Mouse (Mus musculus) lung, embryonic 15.5 days (tissue): ENCODE results near the gene Nat8. TPM values are rescaled to one million over a fixed set of nuclear protein-coding genes. Genes with fewer than 3 reads are reported as not detected.
"Not testable (repeated sequence)": the region's sequence is repeated elsewhere in the genome, so short reads cannot be mapped to it uniquely, and the experiment has no call there.

Experiments
- ATAC-seq: fragments of 200-750 bp; cut with Nextera tagmentation; 2 replicates; pipeline ENCODE4 v1.8.0; 2017; ENCODE audit warnings: moderate number of reproducible peaks, borderline replicate concordance; ENCODE audit not compliant: low FRiP score, low TSS enrichment; ENCODE audit errors: extremely low read depth
- H3K27ac ChIP-seq: fragments of 300-500 bp; sonication (generic); 2 replicates; pipeline ENCODE4 v1.5.1; 2015; ENCODE audit warnings: moderate library complexity, mild to moderate bottlenecking, inconsistent platforms
- H3K27me3 ChIP-seq: fragments of 300-500 bp; sonication (generic); 2 replicates; pipeline ENCODE4 v1.6.1; 2015; ENCODE audit warnings: inconsistent platforms
- H3K36me3 ChIP-seq: fragments of 300-500 bp; sonication (generic); 2 replicates; pipeline ENCODE4 v1.6.1; 2015; ENCODE audit warnings: inconsistent platforms
- H3K4me1 ChIP-seq: fragments of 300-500 bp; sonication (generic); 2 replicates; pipeline ENCODE4 v1.6.1; 2015; ENCODE audit warnings: inconsistent platforms
- H3K4me2 ChIP-seq: fragments of 300-500 bp; sonication (generic); 2 replicates; pipeline ENCODE4 v1.6.1; 2015; ENCODE audit warnings: inconsistent platforms, mild to moderate bottlenecking, moderate library complexity
- H3K4me3 ChIP-seq: fragments of 300-500 bp; sonication (generic); 2 replicates; pipeline ENCODE4 v1.5.1; 2015; ENCODE audit warnings: mild to moderate bottlenecking, inconsistent platforms
- H3K9ac ChIP-seq: fragments of 300-500 bp; sonication (generic); 2 replicates; pipeline ENCODE4 v1.6.1; 2015; ENCODE audit warnings: inconsistent platforms
- H3K9me3 ChIP-seq: fragments of 300-500 bp; sonication (generic); 2 replicates; pipeline ENCODE4 v1.6.1; 2016; ENCODE audit warnings: inconsistent platforms
- WGBS: fragments of 180-500 bp; shearing (Covaris S2); methylation state at CpG from one replicate; pipeline ENCODE4 v1.1.7; 2015; 5-methylcytosine and 5-hydroxymethylcytosine counted together
- polyA plus RNA-seq: library from polyadenylated mRNA; unstranded; fragments of >200 nt; fragmentation: Nextera tagmentation; extraction: Ambion mirVana; gene quantifications from 2 replicates; pipeline ENCODE4 v1.2.1, GENCODE M21; 2015

Nat8 gene
- polyA plus RNA-seq, 1 experiment from 2014 or later = not detected

DNA sequence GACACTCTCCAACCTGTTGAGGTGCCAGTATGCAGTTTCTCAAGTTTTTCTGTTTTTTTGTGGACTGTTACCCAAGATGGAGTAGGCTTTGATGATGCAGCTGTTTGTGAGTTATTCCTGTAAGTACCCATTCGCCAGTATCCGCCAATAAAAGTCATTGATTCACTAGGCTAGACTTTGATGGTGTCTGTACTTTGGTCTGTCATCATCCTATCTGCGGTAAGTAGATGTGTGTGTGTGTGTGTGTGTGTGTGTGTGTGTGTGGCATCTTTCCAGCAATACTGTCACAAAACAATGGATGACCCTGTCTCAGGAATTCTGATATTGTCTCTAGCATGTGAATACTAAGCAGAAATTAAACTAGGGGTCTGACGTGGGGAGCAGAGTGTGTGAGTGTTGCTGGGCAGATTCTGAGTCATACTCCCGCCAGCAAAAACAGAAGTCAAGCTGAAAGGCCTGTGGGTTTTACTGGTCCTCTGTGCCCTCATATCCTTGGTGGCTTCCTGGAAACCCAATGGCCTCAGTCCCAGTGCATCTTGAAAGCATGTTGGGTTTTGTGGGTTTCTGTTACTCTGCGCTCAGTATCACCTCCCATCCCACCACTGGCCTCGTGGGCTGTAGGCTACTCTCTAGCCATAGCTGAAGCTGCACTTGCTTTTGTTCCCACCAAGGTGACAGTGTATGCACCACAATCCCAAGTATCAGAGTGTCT, 19.3 kb upstream of the Nat8 start:
- H3K9ac ChIP-seq = no peak overlapping the region

DNA sequence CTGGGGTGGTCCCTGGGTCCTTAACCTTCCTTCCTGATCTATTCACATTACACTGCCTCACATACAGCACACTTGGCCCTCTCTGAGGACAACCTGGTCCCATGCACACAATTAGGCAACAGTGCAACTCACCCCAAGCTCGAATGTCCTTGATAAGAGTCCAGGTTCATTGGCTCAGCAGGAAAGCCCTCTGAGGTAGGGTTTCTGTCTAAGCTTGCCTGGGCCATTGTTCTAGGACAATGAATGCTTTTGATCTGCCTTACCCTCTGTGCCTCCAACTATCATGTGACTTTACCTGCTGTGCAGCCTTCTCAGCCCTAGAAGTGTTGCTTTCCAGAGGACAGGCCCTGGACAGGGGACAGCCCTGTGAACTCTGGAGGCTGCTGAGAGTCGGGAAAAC, 17.4 kb upstream of the Nat8 start:
- Histone ChIP-seq H3K4me3 (no peak overlapping the region), H3K36me3 (no peaks in the 10 kb centered on the region), H3K9me3 (no peaks in the 10 kb centered on the region), H3K4me1 (no peaks in the 10 kb centered on the region), H3K27ac (no peak overlapping the region), H3K4me2 (no peak overlapping the region), H3K27me3 (no peaks in the 10 kb centered on the region), H3K9ac (no peak overlapping the region)
- no peak for ATAC-seq
- WGBS = 16% methylated on average over 2 of the region's 2 CpGs

More for the DNA sequence above, 19.3 kb upstream of the Nat8 start:
- no peak overlapping the region for H3K27ac ChIP-seq
- H3K27me3 ChIP-seq = no peaks in the 10 kb centered on the region
- ATAC-seq = no peak
- H3K4me3 ChIP-seq = no peak overlapping the region
- no peak overlapping the region for H3K4me2 ChIP-seq
- WGBS = 86% methylated on average over 7 of the region's 7 CpGs
- H3K4me1 ChIP-seq = no peaks in the 10 kb centered on the region
- H3K36me3 ChIP-seq = no peaks in the 10 kb centered on the region
- H3K9me3 ChIP-seq = no peaks in the 10 kb centered on the region

DNA sequence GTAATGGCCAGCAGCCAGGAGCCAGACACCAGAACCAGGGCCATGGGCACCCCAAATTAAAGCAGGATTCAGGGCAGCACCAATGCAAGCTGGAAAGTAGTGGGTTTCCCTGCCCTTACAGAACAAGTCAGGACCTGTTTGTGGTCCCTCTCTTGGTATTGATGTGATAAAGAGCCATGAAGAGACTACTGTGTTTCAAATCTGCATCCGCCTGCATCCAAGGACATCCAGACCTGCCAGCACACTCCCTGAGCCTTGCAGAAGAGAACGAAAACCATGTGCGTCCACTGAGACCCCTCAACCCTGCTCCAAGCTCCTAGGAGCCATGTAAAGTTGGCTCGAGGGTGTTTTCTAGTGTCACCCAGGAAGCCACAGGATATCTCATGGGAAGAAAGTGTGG, 16.3 kb upstream of the Nat8 start:
- Histone ChIP-seq H3K4me1 (no peaks in the 10 kb centered on the region), H3K4me3 (no peak overlapping the region), H3K9me3 (no peaks in the 10 kb centered on the region), H3K9ac (no peak overlapping the region), H3K4me2 (no peak overlapping the region), H3K27ac (no peak overlapping the region), H3K27me3 (no peaks in the 10 kb centered on the region), H3K36me3 (no peaks in the 10 kb centered on the region)
- ATAC-seq = no peak
- 75% methylated on average over 4 of the region's 4 CpGs for WGBS

DNA sequence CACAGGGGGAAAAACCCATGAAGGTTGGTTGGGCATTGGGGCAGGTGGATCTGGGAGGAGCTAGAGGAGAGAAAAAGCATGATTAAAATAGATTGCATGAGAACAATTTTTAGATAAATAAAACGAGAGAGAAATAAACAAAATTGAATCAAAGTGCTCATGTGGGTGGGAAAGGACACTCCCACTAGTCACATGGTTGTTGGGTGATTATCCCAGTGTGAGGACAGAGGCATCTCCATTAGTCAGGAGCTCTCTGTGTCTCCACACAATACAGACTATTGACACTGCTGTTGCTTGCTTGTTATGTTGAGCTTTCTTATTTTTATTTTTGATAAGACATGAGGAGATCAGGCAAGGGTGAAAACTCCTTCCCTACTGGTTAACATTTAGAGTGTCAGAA, 15.0 kb upstream of the Nat8 start:
- Histone ChIP-seq H3K9ac (no peak overlapping the region), H3K27ac (no peak overlapping the region), H3K36me3 (no peaks in the 10 kb centered on the region), H3K4me3 (no peak overlapping the region), H3K4me1 (no peaks in the 10 kb centered on the region), H3K4me2 (no peak overlapping the region), H3K9me3 (no peaks in the 10 kb centered on the region), H3K27me3 (no peaks in the 10 kb centered on the region)
- 23% methylated on average over 1 of the region's 1 CpGs for WGBS
- no peak for ATAC-seq

DNA sequence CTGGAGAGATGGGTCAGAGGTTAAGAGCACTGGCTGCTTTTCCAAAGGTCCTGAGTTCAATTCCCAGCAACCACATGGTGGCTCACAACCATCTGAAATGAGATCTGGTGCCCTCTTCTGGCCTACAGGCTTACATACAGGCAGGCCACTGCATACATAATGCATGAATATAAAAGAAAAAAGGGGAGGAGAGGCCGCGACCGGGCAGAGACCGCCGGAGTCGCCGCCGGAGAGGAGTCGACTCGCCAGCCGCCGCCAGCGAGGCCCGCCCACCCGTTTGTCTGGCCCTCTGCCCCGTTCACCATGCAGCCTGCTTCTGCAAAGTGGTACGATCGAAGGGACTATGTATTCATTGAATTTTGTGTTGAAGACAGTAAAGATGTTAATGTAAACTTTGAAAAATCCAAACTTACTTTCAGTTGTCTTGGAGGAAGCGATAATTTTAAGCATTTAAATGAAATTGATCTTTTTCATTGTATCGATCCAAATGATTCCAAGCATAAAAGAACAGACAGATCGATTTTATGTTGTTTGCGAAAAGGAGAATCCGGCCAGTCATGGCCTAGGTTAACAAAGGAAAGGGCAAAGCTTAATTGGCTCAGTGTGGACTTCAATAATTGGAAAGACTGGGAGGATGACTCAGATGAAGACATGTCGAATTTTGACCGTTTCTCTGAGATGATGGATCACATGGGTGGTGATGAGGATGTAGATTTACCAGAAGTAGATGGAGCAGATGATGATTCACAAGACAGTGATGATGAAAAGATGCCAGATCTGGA, 12.0 kb upstream of the Nat8 start:
- H3K27me3 ChIP-seq, H3K4me1 ChIP-seq, H3K36me3 ChIP-seq, H3K4me2 ChIP-seq, H3K4me3 ChIP-seq, H3K27ac ChIP-seq, H3K9ac ChIP-seq, ATAC-seq, H3K9me3 ChIP-seq: not testable (repeated sequence)
- WGBS = 81% methylated on average over 25 of the region's 25 CpGs

DNA sequence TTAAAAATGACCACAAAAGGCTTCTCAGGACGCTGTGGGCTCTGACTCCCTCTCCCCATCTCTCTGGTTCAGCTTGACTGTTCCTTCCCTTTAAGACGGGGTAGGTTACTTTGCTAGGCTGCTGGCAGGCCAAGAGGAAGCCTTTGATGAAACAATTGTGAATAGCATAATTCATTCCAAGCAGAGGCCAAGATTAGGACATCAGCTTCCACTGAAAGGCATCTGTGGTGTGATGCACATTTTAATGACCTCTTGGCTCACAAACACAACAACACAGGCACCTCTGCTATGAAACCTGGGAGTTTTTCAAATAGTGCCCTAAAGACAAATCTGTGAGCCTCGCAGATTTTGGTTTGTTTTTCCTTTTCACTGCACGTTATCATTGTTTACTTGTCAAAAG, 8.1 kb upstream of the Nat8 start:
- no peaks in the 10 kb centered on the region for H3K9me3 ChIP-seq
- H3K4me2 ChIP-seq = no peak overlapping the region
- 41% methylated on average over 4 of the region's 4 CpGs for WGBS
- no peak overlapping the region for H3K9ac ChIP-seq
- H3K4me1 ChIP-seq = no peaks in the 10 kb centered on the region
- H3K36me3 ChIP-seq = no peaks in the 10 kb centered on the region
- H3K27me3 ChIP-seq = no peaks in the 10 kb centered on the region
- no peak overlapping the region for H3K4me3 ChIP-seq
- no peak for ATAC-seq
- no peak overlapping the region for H3K27ac ChIP-seq

DNA sequence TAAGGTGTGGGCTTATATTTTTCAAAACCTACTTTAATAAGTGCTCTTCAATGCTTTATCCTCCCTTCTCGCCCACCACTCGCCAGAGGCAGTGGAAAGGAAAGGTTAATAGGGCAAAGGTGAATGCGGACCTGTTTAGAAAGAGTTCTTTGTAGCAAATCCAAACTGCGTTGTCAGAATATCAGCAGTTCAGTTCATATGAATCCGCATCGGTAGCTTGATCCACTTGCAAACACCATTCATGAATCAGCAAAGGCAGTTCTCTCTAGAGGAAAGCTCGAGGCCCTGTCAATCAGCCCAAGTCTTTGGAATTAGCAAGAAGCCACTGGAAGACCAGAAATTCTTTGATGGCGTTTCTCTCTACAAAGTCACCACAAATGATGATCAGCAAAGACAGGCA, 6.8 kb upstream of the Nat8 start:
- 60% methylated on average over 8 of the region's 8 CpGs for WGBS
- Histone ChIP-seq H3K36me3 (no peaks in the 10 kb centered on the region), H3K9me3 (no peaks in the 10 kb centered on the region), H3K27ac (no peak overlapping the region), H3K4me2 (no peak overlapping the region), H3K4me1 (no peaks in the 10 kb centered on the region), H3K27me3 (no peaks in the 10 kb centered on the region), H3K4me3 (no peak overlapping the region), H3K9ac (no peak overlapping the region)
- no peak for ATAC-seq

DNA sequence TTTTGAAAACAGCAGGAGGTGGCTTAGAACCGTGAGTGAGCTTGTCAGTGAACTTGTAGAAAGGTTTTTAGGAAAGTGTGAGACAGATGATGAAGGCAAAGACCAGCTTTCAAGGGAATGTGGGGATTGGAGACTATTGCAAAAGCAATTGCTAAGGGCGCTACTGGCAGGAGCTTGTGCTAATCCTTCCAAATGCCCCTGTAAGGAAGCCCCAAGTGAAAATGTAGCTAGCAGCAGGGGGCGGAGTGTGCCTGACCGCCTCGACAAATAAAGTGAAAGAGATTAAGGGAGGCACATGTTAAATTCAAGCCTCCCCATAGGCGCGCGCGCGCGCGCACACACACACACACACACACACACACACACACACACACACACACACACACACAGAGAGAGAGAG, 5.4 kb upstream of the Nat8 start:
- peak overlapping the region; percentile 39 for H3K4me2 ChIP-seq
- not testable (repeated sequence) for H3K4me1 ChIP-seq, ATAC-seq, H3K27ac ChIP-seq, H3K27me3 ChIP-seq, H3K9me3 ChIP-seq, H3K4me3 ChIP-seq, H3K9ac ChIP-seq, H3K36me3 ChIP-seq
- 10% methylated on average over 12 of the region's 12 CpGs for WGBS

DNA sequence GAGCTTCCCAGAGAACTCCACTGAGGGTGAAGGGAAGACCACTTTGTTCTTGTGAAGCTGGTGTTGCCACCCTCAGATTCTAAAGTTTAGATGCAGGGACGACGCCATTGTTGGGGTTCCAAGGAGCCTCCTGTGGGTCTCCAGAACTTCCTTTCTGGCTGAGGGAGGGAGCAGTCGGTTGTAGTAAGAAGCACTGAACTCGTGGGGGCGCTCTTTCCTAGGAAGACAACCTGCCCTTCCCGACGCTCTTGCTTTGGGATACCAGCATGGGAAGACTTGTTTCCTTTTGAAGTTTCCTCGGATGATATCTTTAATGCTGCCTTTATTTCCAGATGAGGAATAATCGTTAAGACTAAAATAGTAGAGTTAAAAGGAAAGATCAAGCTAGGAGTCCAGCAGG, 4.9 kb upstream of the Nat8 start:
- H3K27me3 ChIP-seq, H3K9me3 ChIP-seq, H3K4me3 ChIP-seq, H3K4me1 ChIP-seq, H3K36me3 ChIP-seq, H3K9ac ChIP-seq, ATAC-seq, H3K27ac ChIP-seq: not testable (repeated sequence)
- WGBS = 11% methylated on average over 9 of the region's 9 CpGs
- peak overlapping the region; percentile 39 for H3K4me2 ChIP-seq

DNA sequence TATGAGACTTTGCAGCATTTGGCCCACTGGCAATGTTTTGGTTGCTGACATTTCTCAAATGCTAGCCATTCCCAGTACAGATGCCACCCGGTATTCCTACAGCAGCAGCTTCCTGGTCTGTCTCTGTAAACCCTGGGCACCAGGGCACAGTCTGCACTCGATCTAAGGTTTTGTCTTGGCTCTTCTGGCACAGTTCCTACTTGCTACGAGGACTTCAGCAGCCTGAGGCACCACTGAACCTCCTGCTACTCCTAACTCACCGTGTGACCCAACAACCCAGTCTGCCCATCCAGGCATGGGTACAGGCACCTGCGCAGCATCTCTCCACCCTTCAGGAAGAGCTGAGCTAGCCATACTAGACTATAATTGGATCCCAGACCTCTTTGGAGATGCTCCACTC, 4.2 kb upstream of the Nat8 start:
- H3K4me3 ChIP-seq, H3K9ac ChIP-seq, H3K4me1 ChIP-seq, H3K27me3 ChIP-seq, H3K27ac ChIP-seq, ATAC-seq, H3K36me3 ChIP-seq, H3K9me3 ChIP-seq, H3K4me2 ChIP-seq: not testable (repeated sequence)
- 68% methylated on average over 5 of the region's 5 CpGs for WGBS

DNA sequence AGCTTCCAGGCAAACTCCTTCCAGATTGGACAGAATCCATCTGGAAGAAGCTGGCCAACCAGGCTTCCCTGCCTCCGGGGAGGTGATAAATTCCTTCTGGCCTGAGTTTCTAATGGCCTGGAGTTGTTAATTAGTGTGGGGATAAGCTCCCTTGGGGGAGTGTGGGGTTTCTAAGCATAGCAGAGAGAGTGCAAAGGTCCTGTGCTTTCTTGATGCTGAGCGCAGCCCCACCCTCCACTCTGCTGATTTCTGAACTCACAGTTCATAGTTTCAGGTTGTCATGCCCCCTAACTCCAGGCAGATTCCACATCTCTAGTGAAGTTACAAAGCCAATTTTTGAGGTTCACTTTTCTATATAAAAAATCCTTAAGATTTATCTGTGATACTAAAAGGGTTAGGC, 3.2 kb upstream of the Nat8 start:
- 75% methylated on average over 1 of the region's 2 CpGs for WGBS
- not testable (repeated sequence) for ATAC-seq, H3K36me3 ChIP-seq, H3K4me2 ChIP-seq, H3K27me3 ChIP-seq, H3K9me3 ChIP-seq, H3K4me1 ChIP-seq, H3K27ac ChIP-seq, H3K4me3 ChIP-seq, H3K9ac ChIP-seq

DNA sequence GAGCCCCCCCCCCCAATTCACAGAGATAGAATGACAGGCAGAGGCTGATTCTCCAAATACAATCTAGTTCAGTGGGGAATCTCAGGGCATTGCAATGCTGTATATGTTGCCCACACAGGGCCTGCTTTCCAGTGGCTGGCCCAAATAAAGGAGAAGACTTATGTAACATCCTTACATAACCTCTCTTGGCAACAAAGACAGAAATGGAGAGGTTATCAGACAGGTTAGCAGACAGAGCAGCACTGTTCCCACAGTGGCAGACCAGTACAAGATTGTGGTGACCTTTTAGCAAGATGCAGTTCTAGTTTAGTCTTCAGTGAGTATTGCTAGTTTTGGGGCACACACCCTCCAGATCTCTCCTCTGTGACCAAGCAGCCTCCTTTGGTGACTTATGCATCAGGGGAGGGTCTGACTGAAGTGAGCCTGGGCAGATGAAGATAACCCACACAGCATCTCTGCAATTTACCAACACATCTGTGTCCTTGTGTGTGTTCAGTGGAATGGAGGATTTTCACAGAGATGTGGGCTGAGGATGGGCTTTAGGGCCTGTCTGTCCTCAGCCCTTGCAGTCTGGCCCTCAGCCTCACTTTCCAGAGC, 2.7 kb upstream of the Nat8 start:
- H3K36me3 ChIP-seq = not testable (repeated sequence)

More for the DNA sequence above, 2.7 kb upstream of the Nat8 start:
- not testable (repeated sequence) for H3K4me2 ChIP-seq, H3K9ac ChIP-seq, H3K27ac ChIP-seq, H3K4me1 ChIP-seq, H3K4me3 ChIP-seq, ATAC-seq, H3K27me3 ChIP-seq, H3K9me3 ChIP-seq
